Mouse (Mus musculus) embryonic fibroblast, embryonic 13.5 days (primary cell): ENCODE results near the gene Isoc2a. TPM values are rescaled to one million over a fixed set of nuclear protein-coding genes. Genes with fewer than 3 reads are reported as not detected.
"Not testable (repeated sequence)": the region's sequence is repeated elsewhere in the genome, so short reads cannot be mapped to it uniquely, and the experiment has no call there.

Experiments used
- H3K27ac ChIP-seq: 2 replicates; pipeline ENCODE4 v1.5.1; 2012; ENCODE audit warnings: low read length, control low read depth, inconsistent platforms; ENCODE audit not compliant: insufficient read depth
- H3K4me1 ChIP-seq: 2 replicates; pipeline ENCODE4 v1.6.1; 2011; ENCODE audit warnings: low read length; ENCODE audit not compliant: control insufficient read depth, insufficient read depth
- H3K4me3 ChIP-seq: 2 replicates; pipeline ENCODE4 v1.5.1; 2011; ENCODE audit warnings: mild to moderate bottlenecking, control low read depth, low read length; ENCODE audit not compliant: insufficient read depth
- CTCF ChIP-seq: IDR thresholded peaks from 2 replicates; pipeline ENCODE4 v1.5.1; 2011; ENCODE audit warnings: mild to moderate bottlenecking, control low read depth, low read length, moderate library complexity, borderline replicate concordance; ENCODE audit not compliant: insufficient read depth
- POLR2A ChIP-seq: IDR thresholded peaks from 2 replicates; pipeline ENCODE4 v1.6.1; 2011; ENCODE audit warnings: low read depth, mild to moderate bottlenecking, control low read depth, low read length, moderate library complexity
- polyA plus RNA-seq: library from polyadenylated mRNA; stranded (reverse); fragments of >200 nt; gene quantifications from 2 replicates; pipeline ENCODE4 v1.2.4, GENCODE M21; 2011; ENCODE audit warnings: low read depth; ENCODE audit not compliant: missing spikeins, insufficient read length

Isoc2a gene
- polyA plus RNA-seq, 1 experiment = 11.2 TPM

- peaks cover 8% of the 10 kb centered on the region; the same call in 1 of the 2 replicates for H3K4me1 ChIP-seq
- no peak overlapping the region for H3K4me3 ChIP-seq
- H3K27ac ChIP-seq = no peak overlapping the region
- TF ChIP-seq CTCF = no peak
- TF ChIP-seq POLR2A = no peak
Observed at GRCm38 (mm10) chr7:4864130-4864845, 12.7 kb upstream of the Isoc2a start.

GRCm38 (mm10) chr7:4865090-4865489 is 11.9 kb upstream of the Isoc2a start:
- Histone ChIP-seq H3K27ac (no peak overlapping the region), H3K4me3 (no peak overlapping the region), H3K4me1 (peaks cover 8% of the 10 kb centered on the region; the same call in 1 of the 2 replicates)
- 0 out of 2 replicates have a peak, but pooled peaks have one; percentile 6 for TF ChIP-seq CTCF
- TF ChIP-seq POLR2A = 0 out of 2 replicates have a peak, but pooled peaks have one; percentile 24

GRCm38 (mm10) chr7:4865579-4866493 is 11.1 kb upstream of the Isoc2a start:
- TF ChIP-seq CTCF (no peak), POLR2A (peak; percentile 85)
- Histone ChIP-seq H3K4me1 (peaks cover 8% of the 10 kb centered on the region; the same call in 1 of the 2 replicates), H3K27ac (peak overlapping the region; percentile 15), H3K4me3 (peak overlapping the region; percentile 49)

GRCm38 (mm10) chr7:4866631-4867180 is 10.2 kb upstream of the Isoc2a start:
- TF ChIP-seq POLR2A = peak; percentile 29; the same call in 1 of the 2 replicates
- no peak for TF ChIP-seq CTCF
- Histone ChIP-seq H3K4me1 (peaks cover 8% of the 10 kb centered on the region; the same call in 1 of the 2 replicates), H3K27ac (peak overlapping the region; percentile 13; the same call in 1 of the 2 replicates), H3K4me3 (peak overlapping the region; percentile 49)

GRCm38 (mm10) chr7:4870133-4870532 is 6.8 kb upstream of the Isoc2a start, which contains the start of gene Isoc2b:
Isoc2b (minus strand) TSS chr7:4870258.
- no peaks in the 10 kb centered on the region for H3K4me1 ChIP-seq
- H3K27ac ChIP-seq = no peak within 1 kb of the TSS
- TF ChIP-seq CTCF (no peak), POLR2A (no peak)
- H3K4me3 ChIP-seq = no peak within 1 kb of the TSS

- TF ChIP-seq CTCF (no peak), POLR2A (no peak)
- peak overlapping the region; percentile 51 for H3K4me3 ChIP-seq
- no peak overlapping the region for H3K27ac ChIP-seq
- no peaks in the 10 kb centered on the region for H3K4me1 ChIP-seq
Observed at GRCm38 (mm10) chr7:4877226-4877625, 273 bp downstream of the Isoc2a start.

GRCm38 (mm10) chr7:4878186-4878585 is 1.2 kb downstream of the Isoc2a start:
- Histone ChIP-seq H3K4me3 (no peak overlapping the region), H3K27ac (no peak overlapping the region), H3K4me1 (no peaks in the 10 kb centered on the region)
- TF ChIP-seq CTCF = no peak
- TF ChIP-seq POLR2A = no peak

GRCm38 (mm10) chr7:4879036-4879435 is 2.1 kb downstream of the Isoc2a start:
- not testable (repeated sequence) for H3K4me1 ChIP-seq, H3K27ac ChIP-seq, H3K4me3 ChIP-seq

- Histone ChIP-seq H3K27ac (no peak overlapping the region), H3K4me1 (no peaks in the 10 kb centered on the region), H3K4me3 (no peak overlapping the region)
- TF ChIP-seq POLR2A (no peak), CTCF (no peak)
Observed at GRCm38 (mm10) chr7:4886680-4887079, 9.7 kb downstream of the Isoc2a start.
